Mouse (Mus musculus) cortical plate, adult 2 months (tissue): ENCODE results near the gene Zeb2. TPM values are rescaled to one million over a fixed set of nuclear protein-coding genes. Genes with fewer than 3 reads are reported as not detected.

ENCODE experiments used
- H3K27ac ChIP-seq: fragments of 200-500 bp; 2 replicates; pipeline ENCODE4 v1.5.1; 2012; ENCODE audit warnings: low read length, control low read depth, inconsistent platforms; ENCODE audit not compliant: insufficient read depth
- H3K4me1 ChIP-seq: fragments of 200-500 bp; 2 replicates; pipeline ENCODE4 v1.6.1; 2011; ENCODE audit warnings: low read length; ENCODE audit not compliant: control insufficient read depth, insufficient read depth
- H3K4me3 ChIP-seq: fragments of 200-500 bp; 2 replicates; pipeline ENCODE4 v1.5.1; 2011; ENCODE audit warnings: mild to moderate bottlenecking, low read length, control low read depth; ENCODE audit not compliant: insufficient read depth
- CTCF ChIP-seq: fragments of 200-500 bp; IDR thresholded peaks from 2 replicates; pipeline ENCODE4 v1.5.1; 2011; ENCODE audit warnings: mild to moderate bottlenecking, control low read depth, low read length; ENCODE audit not compliant: insufficient read depth; ENCODE audit errors: extremely low read depth
- POLR2A ChIP-seq: fragments of 200-500 bp; IDR thresholded peaks from 2 replicates; pipeline ENCODE4 v1.6.1; 2011; ENCODE audit warnings: mild to moderate bottlenecking, low read length, control low read depth; ENCODE audit not compliant: insufficient read depth; ENCODE audit errors: extremely low read depth
- polyA plus RNA-seq: library from polyadenylated mRNA; depleted of rRNA; stranded (reverse); fragments of >200 nt; gene quantifications from 2 replicates; pipeline ENCODE4 v1.2.3, GENCODE M21; 2012

Zeb2 gene
- polyA plus RNA-seq, 1 experiment, result 65.4 TPM

- Histone ChIP-seq H3K4me3 (no peak overlapping the region), H3K27ac (no peak overlapping the region), H3K4me1 (peaks cover 15% of the 10 kb centered on the region)
- TF ChIP-seq POLR2A (no peak), CTCF (no peak)
Observed at GRCm38 (mm10) chr2:45040706-45041312, 76.4 kb downstream of the Zeb2 start.

GRCm38 (mm10) chr2:45039503-45039902 is 77.7 kb downstream of the Zeb2 start:
- H3K27ac ChIP-seq, result 0 out of 2 replicates have a peak overlapping the region, but pooled peaks have one; percentile 26
- no peak overlapping the region for H3K4me3 ChIP-seq
- TF ChIP-seq POLR2A (no peak), CTCF (no peak)
- H3K4me1 ChIP-seq, result peaks cover 12% of the 10 kb centered on the region

- H3K4me3 ChIP-seq, result no peak overlapping the region
- peak overlapping the region; percentile 86 for H3K27ac ChIP-seq
- peaks cover 12% of the 10 kb centered on the region for H3K4me1 ChIP-seq
- TF ChIP-seq POLR2A (no peak), CTCF (no peak)
Observed at GRCm38 (mm10) chr2:45028091-45028638, 89.0 kb downstream of the Zeb2 start.

GRCm38 (mm10) chr2:45017186-45017800 is 99.9 kb downstream of the Zeb2 start:
- TF ChIP-seq POLR2A, result no peak
- no peak for TF ChIP-seq CTCF
- peak overlapping the region; percentile 65 for H3K27ac ChIP-seq
- H3K4me3 ChIP-seq, result no peak overlapping the region
- H3K4me1 ChIP-seq, result peaks cover 4% of the 10 kb centered on the region

- Histone ChIP-seq H3K27ac (peak overlapping the region; percentile 18; the same call in 1 of the 2 replicates), H3K4me1 (no peaks in the 10 kb centered on the region; the same call in 1 of the 2 replicates), H3K4me3 (no peak overlapping the region)
- TF ChIP-seq CTCF, result no peak
- TF ChIP-seq POLR2A, result no peak
Observed at GRCm38 (mm10) chr2:45013325-45013724, 103.9 kb downstream of the Zeb2 start.

GRCm38 (mm10) chr2:45012676-45013075 is 104.5 kb downstream of the Zeb2 start:
- H3K27ac ChIP-seq, result no peak overlapping the region; the same call in 1 of the 2 replicates
- no peaks in the 10 kb centered on the region; the same call in 1 of the 2 replicates for H3K4me1 ChIP-seq
- H3K4me3 ChIP-seq, result no peak overlapping the region
- TF ChIP-seq CTCF, result no peak
- TF ChIP-seq POLR2A, result no peak

GRCm38 (mm10) chr2:45010701-45011100 is 106.5 kb downstream of the Zeb2 start:
- Histone ChIP-seq H3K4me3 (no peak overlapping the region), H3K27ac (no peak overlapping the region), H3K4me1 (no peaks in the 10 kb centered on the region)
- TF ChIP-seq POLR2A (no peak), CTCF (no peak)

- TF ChIP-seq CTCF (no peak), POLR2A (no peak)
- H3K4me1 ChIP-seq, result 0 out of 2 replicates have a peak, but pooled peaks cover 1% of the 10 kb centered on the region
- 0 out of 2 replicates have a peak overlapping the region, but pooled peaks have one; percentile 32 for H3K27ac ChIP-seq
Observed at GRCm38 (mm10) chr2:44999906-45000305, 117.3 kb downstream of the Zeb2 start.

GRCm38 (mm10) chr2:44998710-44999109 is 118.5 kb downstream of the Zeb2 start:
- Histone ChIP-seq H3K4me3 (no peak overlapping the region), H3K27ac (no peak overlapping the region), H3K4me1 (0 out of 2 replicates have a peak, but pooled peaks cover 1% of the 10 kb centered on the region)
- TF ChIP-seq CTCF (no peak), POLR2A (no peak)

More at GRCm38 (mm10) chr2:44999906-45000305, 117.3 kb downstream of the Zeb2 start:
- H3K4me3 ChIP-seq, result no peak overlapping the region
